Mouse (Mus musculus): ENCODE measurements around the gene Scgb3a1.

DNA sequence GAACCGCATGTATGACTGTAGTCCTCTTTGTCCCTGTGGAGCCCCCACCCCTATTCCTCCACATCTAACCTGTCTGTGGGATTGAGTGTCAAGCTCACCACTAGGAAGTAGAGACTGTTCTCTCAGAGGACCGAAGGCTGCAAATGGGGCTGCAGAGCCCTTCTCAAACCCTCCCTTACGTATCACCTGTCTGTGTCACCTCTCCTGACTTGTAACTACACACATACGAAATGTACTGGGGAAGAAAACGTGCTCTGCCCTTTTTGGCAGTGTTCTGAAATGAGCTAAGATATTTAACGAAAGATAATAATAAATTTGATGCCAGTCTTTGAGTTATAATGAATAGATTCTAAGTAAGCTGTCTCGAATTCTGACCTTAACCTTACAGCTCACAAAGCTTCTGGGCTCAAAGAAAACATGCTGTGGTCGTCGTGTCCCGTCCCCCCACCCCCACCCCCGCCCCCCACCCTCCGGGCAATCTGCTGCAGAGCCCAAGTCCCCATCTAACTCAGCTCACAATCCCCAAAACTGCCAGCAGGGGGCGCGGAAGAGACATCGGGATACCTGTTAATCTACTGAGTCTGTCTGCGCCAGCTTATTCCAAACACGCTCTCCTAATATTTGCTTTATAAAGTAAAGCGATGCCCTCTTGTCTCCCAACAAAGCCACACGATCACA is 10.9 kb upstream of the Scgb3a1 start:
- no peak for TF ChIP-seq E2F4 (IDR thresholded peaks at IDR 0.05; ENCODE audit: insufficient read depth)
- no peak for TF ChIP-seq POLR2AphosphoS2 (IDR thresholded peaks at IDR 0.05; ENCODE audit: insufficient read length, low read depth)
- TF ChIP-seq POLR2A (IDR thresholded peaks at IDR 0.05; ENCODE audit: insufficient read length, low read depth): no peak
- TF ChIP-seq TCF3 (IDR thresholded peaks at IDR 0.05; ENCODE audit: insufficient read length, low read depth): no peak
